Mouse (Mus musculus): Measurements from ENCODE around the gene Jak3.

DNA sequence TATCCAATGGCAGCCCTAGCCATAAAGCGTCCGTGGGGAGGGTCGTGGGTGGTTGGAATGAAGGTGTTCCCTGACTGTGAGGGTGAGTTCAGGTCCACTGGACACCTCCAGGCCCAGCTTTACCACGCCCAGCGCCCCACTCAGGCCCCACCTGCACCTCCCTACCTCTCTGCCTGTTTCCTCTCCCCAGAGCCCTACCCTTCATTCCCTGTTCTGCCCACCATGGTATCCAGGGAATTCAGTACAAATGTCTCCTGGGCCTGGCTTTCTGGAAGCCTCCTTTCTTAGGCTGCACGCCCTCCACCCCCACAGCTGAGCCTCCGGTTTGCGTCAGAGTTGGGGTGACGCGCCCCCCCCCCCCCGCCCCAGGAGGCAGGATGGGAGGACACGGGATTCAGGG lies 5.9 kb upstream of the Jak3 start:
- TF ChIP-seq CTCF (IDR thresholded peaks at IDR 0.05; ENCODE audit: insufficient read depth, low read length) (no peak), POLR2A (IDR thresholded peaks at IDR 0.05; ENCODE audit: borderline replicate concordance, extremely low read depth, low read depth, low read length) (no peak)

Measured in lung, adult 2 months (tissue).